Comparison of ENCODE assay signal across 17 mouse cellular contexts in the genomic region with DNA sequence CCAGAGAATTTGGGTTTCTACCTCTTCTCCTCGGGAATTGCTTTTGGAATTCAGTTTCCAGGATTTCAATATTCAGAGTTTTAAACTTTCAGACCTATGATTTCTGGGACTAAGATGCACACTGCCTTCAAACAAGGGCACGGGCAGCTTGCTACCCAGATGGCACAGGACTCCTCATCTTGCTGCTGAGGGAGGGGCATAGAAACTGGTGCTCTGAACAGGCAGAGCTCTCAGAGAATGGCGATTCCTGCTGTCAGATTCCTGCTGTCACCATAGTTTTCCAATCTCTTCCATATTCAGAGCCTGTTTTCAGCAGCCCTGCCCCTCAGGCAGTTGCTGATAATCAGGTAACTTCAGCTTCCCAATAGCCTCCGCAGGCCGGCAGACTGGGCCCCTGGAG. TPM values are rescaled to one million over a fixed set of nuclear protein-coding genes. Genes with fewer than 3 reads are reported as not detected.
"Had no signal": no experiment of that assay in that cellular context is flagged by ENCODE, and none has a peak within 500 bp of the region (broad histone marks: within the 10 kb centered on the region; RNA-seq: fewer than 3 reads in every experiment).

No protein-coding gene starts in this region.

- H3K27ac ChIP-seq: kidney, postnatal 0 days; limb, embryonic 10.5 days; liver, embryonic 15.5 days; midbrain, embryonic 10.5 days; neural tube, embryonic 13.5 days had no signal

- H3K4me3 ChIP-seq: limb, embryonic 10.5 days; liver, embryonic 15.5 days; midbrain, embryonic 10.5 days; neural tube, embryonic 13.5 days had no signal

- H3K4me2 ChIP-seq: liver, embryonic 11.5 days; liver, embryonic 15.5 days; neural tube, embryonic 13.5 days had no signal

- ATAC-seq: lung, postnatal 0 days; midbrain, embryonic 16.5 days had no signal

- H3K4me1 ChIP-seq: limb, embryonic 10.5 days; liver, embryonic 15.5 days; midbrain, embryonic 10.5 days; neural tube, embryonic 13.5 days had no signal

- H3K27me3 ChIP-seq: liver, embryonic 15.5 days; neural tube, embryonic 13.5 days had no signal

- H3K9ac ChIP-seq: liver, embryonic 15.5 days; neural tube, embryonic 13.5 days had no signal

- H3K9me3 ChIP-seq: limb, embryonic 10.5 days; liver, embryonic 15.5 days; midbrain, embryonic 10.5 days; neural tube, embryonic 13.5 days had no signal

- DNase-seq: kidney, adult 11 months; kidney, adult 9 months; kidney, postnatal 36 days; lung, adult 2 months; lung, postnatal 36 days; right cerebral cortex, postnatal 25 days; thymus, adult 18-20 months; thymus, postnatal 36 days had no signal

RNA-seq across cellular contexts. Expression of a gene that starts 31.2 kb away (rescaled TPM):
- polyA plus RNA-seq: small intestine, adult 2 months had no signal
